Mouse (Mus musculus): ENCODE data around the gene Lrrc75a.
A peak's percentile ranks its signal among the peaks of the same experiment; 100 is the strongest.

DNA sequence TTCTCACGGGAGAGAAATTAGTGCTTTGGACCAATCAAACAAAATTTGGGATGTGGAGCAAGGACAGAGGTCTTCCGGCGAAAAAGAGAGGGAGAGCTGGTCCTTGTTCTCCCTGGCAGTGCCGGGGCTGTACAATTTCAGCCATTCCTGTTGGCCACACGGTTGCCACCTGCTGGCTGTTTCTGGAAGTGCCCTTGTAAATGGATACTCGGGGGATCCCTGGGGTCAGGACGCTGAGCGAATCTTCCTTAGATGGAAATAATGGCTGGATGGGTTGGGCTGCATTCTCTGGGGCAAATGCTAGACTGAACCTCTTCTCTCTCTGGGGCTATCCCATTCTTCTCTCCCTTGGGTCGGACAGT, 73.0 kb downstream of the Lrrc75a start:
- TF ChIP-seq POLR2A (IDR thresholded peaks at IDR 0.05; ENCODE audit: low read depth, low read length) (0 out of 2 replicates have a peak, but pooled peaks have one; percentile 13), CTCF (IDR thresholded peaks at IDR 0.05; ENCODE audit: extremely low read depth, insufficient read length, insufficient replicate concordance, low read depth, low read length) (peak; percentile 95)

Data from small intestine, adult 2 months (tissue).